8 mouse cellular contexts compared by ENCODE assay signal in genomic region chr3:152315613-152316012, GRCm38 (mm10). TPM values are rescaled to one million over a fixed set of nuclear protein-coding genes. Genes with fewer than 3 reads are reported as not detected.
A peak's percentile ranks its signal among the peaks of the same experiment; 100 is the strongest.
DNase-seq lines count a peak whose midpoint lies in the region; ATAC-seq and TF ChIP-seq lines count a peak whose summit lies in the region.

No protein-coding gene starts in this region.

- H3K9ac ChIP-seq in heart, embryonic 13.5 days, result no peak overlapping the region
- H3K9ac ChIP-seq in kidney, embryonic 16.5 days (replicated peaks; ENCODE audit: low read length), result no peak overlapping the region
- H3K9ac ChIP-seq in liver, adult 2 months (ENCODE audit: low read depth, low read length), result no peak overlapping the region

- peaks cover 36% of the 10 kb centered on the region for H3K36me3 ChIP-seq in heart, embryonic 13.5 days
- H3K36me3 ChIP-seq in kidney, embryonic 16.5 days (ENCODE audit: insufficient read depth, low read length), result peaks cover 6% of the 10 kb centered on the region; the same call in 1 of the 2 replicates
- no peaks in the 10 kb centered on the region for H3K36me3 ChIP-seq in liver, adult 2 months (ENCODE audit: control insufficient read depth, insufficient read depth, low read length)

- peaks cover 15% of the 10 kb centered on the region for H3K4me1 ChIP-seq in heart, embryonic 13.5 days
- H3K4me1 ChIP-seq in kidney, embryonic 16.5 days (ENCODE audit: insufficient read depth, low read length), result no peaks in the 10 kb centered on the region
- H3K4me1 ChIP-seq in liver, adult 2 months (ENCODE audit: control insufficient read depth, insufficient read depth, low read length), result no peaks in the 10 kb centered on the region

- peak; percentile 100 for TF ChIP-seq CTCF in liver, adult 2 months (IDR thresholded peaks at IDR 0.05; ENCODE audit: low read depth, low read length)

- no peak for TF ChIP-seq POLR2A in liver, adult 2 months (IDR thresholded peaks at IDR 0.05; ENCODE audit: extremely low read depth, insufficient read depth, low read length)

- 7% methylated on average over 7 of the region's 7 CpGs for WGBS in heart, embryonic 13.5 days
- WGBS in kidney, embryonic 16.5 days, result 5% methylated on average over 7 of the region's 7 CpGs
- WGBS in liver, adult 2 months, result 11% methylated on average over 7 of the region's 7 CpGs

- H3K4me2 ChIP-seq in heart, embryonic 13.5 days, result no peak overlapping the region
- H3K4me2 ChIP-seq in kidney, embryonic 16.5 days (replicated peaks; ENCODE audit: low read depth, low read length), result no peak overlapping the region

- peak overlapping the region; percentile 36; the same call in 1 of the 2 replicates for H3K27ac ChIP-seq in heart, embryonic 13.5 days (replicated peaks)
- H3K27ac ChIP-seq in kidney, embryonic 16.5 days (ENCODE audit: low read length), result no peak overlapping the region
- no peak overlapping the region for H3K27ac ChIP-seq in liver, adult 2 months (replicated peaks; ENCODE audit: insufficient read depth, low read depth, low read length)

- H3K79me2 ChIP-seq in liver, adult 2 months (ENCODE audit: control insufficient read depth, insufficient read depth, low read length), result no peaks in the 10 kb centered on the region

- H3K27me3 ChIP-seq in heart, embryonic 13.5 days (replicated peaks), result no peaks in the 10 kb centered on the region
- H3K27me3 ChIP-seq in kidney, embryonic 16.5 days (ENCODE audit: insufficient read depth, low read length), result no peaks in the 10 kb centered on the region
- H3K27me3 ChIP-seq in liver, adult 2 months (ENCODE audit: control insufficient read depth, insufficient read depth, low read length), result no peaks in the 10 kb centered on the region

- peak; percentile 100 for ATAC-seq in CD4-positive, CD25-positive, alpha-beta regulatory T cell, adult 4 months
- ATAC-seq in erythroid progenitor cell, adult 5-6 weeks (replicated peaks; ENCODE audit: low FRiP score, poor library complexity, severe bottlenecking), result peak; percentile 90
- ATAC-seq in heart, embryonic 13.5 days (ENCODE audit: extremely low read depth, insufficient number of reproducible peaks, low FRiP score, low TSS enrichment), result peak; percentile 74; the same call in 1 of the 2 replicates
- ATAC-seq in kidney, embryonic 16.5 days (ENCODE audit: low FRiP score, low TSS enrichment), result peak; percentile 96

- peak; percentile 8 for DNase-seq in brain, embryonic 18.5 days (ENCODE audit: low read depth, low spot score)
- DNase-seq in liver, adult 2 months (ENCODE audit: extremely low read depth, low read depth, low spot score), result peak; percentile 69
- DNase-seq in naive thymus-derived CD4-positive, alpha-beta T cell, adult 2 months (ENCODE audit: low read depth), result peak; percentile 83
- DNase-seq in spleen, postnatal 4 days (ENCODE audit: low spot score in 2 of 2), result peak; percentile 77 to 87

- H3K4me3 ChIP-seq in heart, embryonic 13.5 days, result no peak overlapping the region
- H3K4me3 ChIP-seq in kidney, embryonic 16.5 days (ENCODE audit: low read length), result no peak overlapping the region
- H3K4me3 ChIP-seq in liver, adult 2 months (ENCODE audit: insufficient read depth, low read depth, low read length), result no peak overlapping the region; the same call in 1 of the 2 replicates

- no peaks in the 10 kb centered on the region for H3K9me3 ChIP-seq in heart, embryonic 13.5 days
- H3K9me3 ChIP-seq in kidney, embryonic 16.5 days (ENCODE audit: low read length), result no peaks in the 10 kb centered on the region

RNA-seq across cellular contexts. Expression of gene Miga1, which starts 24.6 kb away (rescaled TPM):
- 1 to 10 TPM; 8.0 TPM for polyA plus RNA-seq in CD4-positive, CD25-positive, alpha-beta regulatory T cell, adult 4 months (2017; shearing (Covaris generic))
- 2.1 and 6.5 TPM in 2 replicates for total RNA-seq in erythroid progenitor cell, adult 5-6 weeks (2015; ENCODE audit: low replicate concordance)
- total RNA-seq in erythroid progenitor cell, adult 5-6 weeks (2017; ENCODE audit: low replicate concordance), result 2.3 and 3.3 TPM in 2 replicates
- polyA plus RNA-seq in heart, embryonic 13.5 days (2015; fragmentation: Nextera tagmentation; extraction: Ambion mirVana), result 10.8 and 12.0 TPM in 2 replicates
- polyA plus RNA-seq in kidney, embryonic 16.5 days (2015; fragmentation: Nextera tagmentation; extraction: Ambion mirVana), result 17.3 and 21.1 TPM in 2 replicates
- total RNA-seq in liver, adult 2 months (2014; rRNA removed), result 2.2 and 2.6 TPM in 2 replicates
- polyA plus RNA-seq in liver, adult 2 months (2012; rRNA removed), result 0.39 and 0.94 TPM in 2 replicates

RNA-seq across cellular contexts. Expression of gene Usp33, which starts 30.7 kb away (rescaled TPM):
- 10 to 100 TPM; 33.9 to 35.5 TPM for polyA plus RNA-seq in CD4-positive, CD25-positive, alpha-beta regulatory T cell, adult 4 months (2017; shearing (Covaris generic))
- total RNA-seq in erythroid progenitor cell, adult 5-6 weeks (2015; ENCODE audit: low replicate concordance), result 56.6 and 66.7 TPM in 2 replicates
- 82.3 and 102 TPM in 2 replicates for total RNA-seq in erythroid progenitor cell, adult 5-6 weeks (2017; ENCODE audit: low replicate concordance)
- polyA plus RNA-seq in heart, embryonic 13.5 days (2015; fragmentation: Nextera tagmentation; extraction: Ambion mirVana), result 25.5 and 28.2 TPM in 2 replicates
- 45.7 and 46.2 TPM in 2 replicates for polyA plus RNA-seq in kidney, embryonic 16.5 days (2015; fragmentation: Nextera tagmentation; extraction: Ambion mirVana)
- 41.5 and 46.9 TPM in 2 replicates for total RNA-seq in liver, adult 2 months (2014; rRNA removed)
- 9.5 and 9.9 TPM in 2 replicates for polyA plus RNA-seq in liver, adult 2 months (2012; rRNA removed)

RNA-seq across cellular contexts. Expression of gene Nexn, which starts 49.5 kb away (rescaled TPM):
- 1 to 10 TPM; 2.0 to 5.2 TPM for polyA plus RNA-seq in CD4-positive, CD25-positive, alpha-beta regulatory T cell, adult 4 months (2017; shearing (Covaris generic))
- not detected in 2 replicates for total RNA-seq in erythroid progenitor cell, adult 5-6 weeks (2015; ENCODE audit: low replicate concordance)
- not detected in 2 replicates for total RNA-seq in erythroid progenitor cell, adult 5-6 weeks (2017; ENCODE audit: low replicate concordance)
- polyA plus RNA-seq in heart, embryonic 13.5 days (2015; fragmentation: Nextera tagmentation; extraction: Ambion mirVana), result 192 and 211 TPM in 2 replicates
- 9.5 and 10.9 TPM in 2 replicates for polyA plus RNA-seq in kidney, embryonic 16.5 days (2015; fragmentation: Nextera tagmentation; extraction: Ambion mirVana)
- 0.20 and 0.28 TPM in 2 replicates for total RNA-seq in liver, adult 2 months (2014; rRNA removed)
- not detected in 2 replicates for polyA plus RNA-seq in liver, adult 2 months (2012; rRNA removed)

Comparison
In these comparisons a context has a peak if more than half of its experiments do, and no peak if none do; other contexts are left out.
1. DNase-seq: peak in every context shown above with its lines; median percentile 83 in naive thymus-derived CD4-positive, alpha-beta T cell, adult 2 months; 82 in spleen, postnatal 4 days; 69 in liver, adult 2 months; 8 in brain, embryonic 18.5 days.
2. RNA of gene Nexn, which starts 49.5 kb away (polyA plus RNA-seq): 192 to 211 TPM in heart, embryonic 13.5 days; 9.5 to 10.9 TPM in kidney, embryonic 16.5 days, 2.0 to 5.2 TPM in CD4-positive, CD25-positive, alpha-beta regulatory T cell, adult 4 months and not detected in liver, adult 2 months; every median in the first group is over 10 times any median in the second.
3. Peak in every context shown above with its lines, with median percentiles within 50 percentile points of each other: ATAC-seq.